Comparison of ENCODE assay signal across 8 mouse cellular contexts in the genomic region with DNA sequence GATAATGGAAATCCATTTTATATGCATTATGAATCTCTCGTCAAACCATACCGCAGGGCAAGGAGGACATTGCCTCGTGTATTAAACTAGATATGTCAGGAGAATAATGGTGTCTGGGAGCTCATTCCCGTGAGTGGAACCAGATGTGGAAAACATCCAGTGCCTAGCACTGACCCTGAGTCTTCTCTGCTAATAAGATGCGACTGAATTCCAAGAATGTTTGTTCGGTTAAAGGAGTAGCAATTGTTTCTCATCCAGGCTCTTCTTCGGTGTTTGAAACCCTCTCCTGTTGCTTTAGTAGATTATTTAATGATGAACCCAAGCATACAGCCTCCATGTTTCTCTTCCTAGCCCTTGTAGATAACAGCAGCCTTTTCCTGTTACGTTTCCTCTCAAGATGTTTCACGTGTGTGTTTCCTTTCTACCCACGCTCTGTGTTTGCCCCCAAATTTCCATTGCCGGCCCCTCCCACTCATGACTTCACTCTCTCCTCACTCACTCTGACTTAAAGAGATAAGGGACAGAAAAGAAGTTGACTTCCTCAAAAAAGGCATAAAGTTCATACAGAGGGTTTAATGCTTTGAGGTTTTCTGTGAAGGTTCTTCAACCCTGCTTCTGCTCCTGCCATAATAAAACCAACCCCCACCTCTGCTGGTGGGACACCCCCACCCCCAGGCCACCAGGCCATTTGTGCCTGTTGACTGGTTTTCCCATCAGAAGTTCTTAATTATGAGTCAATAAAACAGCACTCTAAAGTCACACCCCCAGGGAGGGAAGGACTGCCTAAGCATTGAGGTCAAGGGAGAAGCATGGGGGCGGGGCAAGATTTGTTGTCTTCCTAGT.
DNase-seq lines count a peak whose midpoint lies in the region; ATAC-seq and TF ChIP-seq lines count a peak whose summit lies in the region.

No protein-coding gene starts in this region.

- H3K27ac ChIP-seq in midbrain, embryonic 15.5 days, result no peak overlapping the region

- H3K4me2 ChIP-seq in midbrain, embryonic 15.5 days, result no peak overlapping the region

- H3K27me3 ChIP-seq in midbrain, embryonic 15.5 days (replicated peaks), result no peaks in the 10 kb centered on the region

- no peaks in the 10 kb centered on the region for H3K36me3 ChIP-seq in midbrain, embryonic 15.5 days (replicated peaks)

- no peak for TF ChIP-seq CTCF in lung, adult 2 months (IDR thresholded peaks at IDR 0.05; ENCODE audit: insufficient read depth, low read length)

- DNase-seq in lung, adult 18-20 months, result peak; percentile 33 to 58
- DNase-seq in lung, adult 2 months, result no peak
- peak; percentile 44 for DNase-seq in heart, adult 8-10 months (ENCODE audit: low spot score)
- DNase-seq in kidney, postnatal 4 days, result peak; percentile 58 to 68
- no peak for DNase-seq in cerebellum, postnatal 4 days (ENCODE audit: low spot score in 2 of 2)
- no peak for DNase-seq in left cerebral cortex, adult 11 months (ENCODE audit: low spot score)
- no peak for DNase-seq in right cerebral cortex, adult 18-20 months

- 35% methylated on average over 12 of the region's 12 CpGs for WGBS in lung, adult 2 months
- 47% methylated on average over 12 of the region's 12 CpGs for WGBS in midbrain, embryonic 15.5 days

- H3K9ac ChIP-seq in midbrain, embryonic 15.5 days, result no peak overlapping the region

- no peak overlapping the region for H3K4me3 ChIP-seq in lung, adult 2 months (replicated peaks; ENCODE audit: extremely low read depth, low read depth, low read length)
- H3K4me3 ChIP-seq in midbrain, embryonic 15.5 days, result no peak overlapping the region

- H3K9me3 ChIP-seq in midbrain, embryonic 15.5 days, result no peaks in the 10 kb centered on the region

- peak; percentile 48; the same call in 1 of the 2 replicates for ATAC-seq in midbrain, embryonic 15.5 days (replicated peaks)

- peaks cover 10% of the 10 kb centered on the region for H3K4me1 ChIP-seq in lung, adult 2 months (ENCODE audit: control insufficient read depth, insufficient read depth, low read length)
- peaks cover 19% of the 10 kb centered on the region for H3K4me1 ChIP-seq in midbrain, embryonic 15.5 days

- no peak for TF ChIP-seq POLR2A in lung, adult 2 months (IDR thresholded peaks at IDR 0.05; ENCODE audit: borderline replicate concordance, extremely low read depth, low read depth, low read length)

Comparison
In these comparisons a context has a peak if more than half of its experiments do, and no peak if none do; other contexts are left out.
1. DNase-seq: peak in lung, adult 18-20 months (2 of 2), heart, adult 8-10 months (single experiment) and kidney, postnatal 4 days (2 of 2); none in lung, adult 2 months (single experiment), cerebellum, postnatal 4 days (0 of 2), left cerebral cortex, adult 11 months (single experiment) and right cerebral cortex, adult 18-20 months (single experiment).